Mouse (Mus musculus) midbrain, postnatal 0 days (tissue): ENCODE results near the gene Patj. TPM values are rescaled to one million over a fixed set of nuclear protein-coding genes. Genes with fewer than 3 reads are reported as not detected.

Experiments
- ATAC-seq: fragments of 200-750 bp; cut with Nextera tagmentation; 2 replicates; pipeline ENCODE4 v1.8.0; 2017; ENCODE audit warnings: moderate number of reproducible peaks, mild to moderate bottlenecking, moderate TSS enrichment, moderate library complexity; ENCODE audit not compliant: low FRiP score
- DNase-seq: peaks from one replicate; pipeline ENCODE4 v3.0.0-alpha.2; 2015; ENCODE audit warnings: low spot score
- H3K27ac ChIP-seq: fragments of 300-500 bp; sonication (generic); 2 replicates; pipeline ENCODE4 v1.5.1; 2014; ENCODE audit warnings: low read depth, mild to moderate bottlenecking, low read length, mixed read lengths
- H3K27me3 ChIP-seq: fragments of 300-500 bp; sonication (generic); 2 replicates; pipeline ENCODE4 v1.6.1; 2014; ENCODE audit warnings: low read length, control low read depth, mixed read lengths; ENCODE audit not compliant: insufficient read depth
- H3K36me3 ChIP-seq: fragments of 300-500 bp; sonication (generic); 2 replicates; pipeline ENCODE4 v1.6.1; 2014; ENCODE audit warnings: low read length, control low read depth, mixed read lengths; ENCODE audit not compliant: insufficient read depth
- H3K4me1 ChIP-seq: fragments of 300-500 bp; sonication (generic); 2 replicates; pipeline ENCODE4 v1.6.1; 2014; ENCODE audit warnings: mild to moderate bottlenecking, control low read depth, antibody characterized with exemption, low read length, mixed read lengths; ENCODE audit not compliant: insufficient read depth
- H3K4me2 ChIP-seq: fragments of 300-500 bp; sonication (generic); 2 replicates; pipeline ENCODE4 v1.6.1; 2014; ENCODE audit warnings: low read depth, mild to moderate bottlenecking, low read length, mixed read lengths; ENCODE audit not compliant: poor library complexity, severe bottlenecking
- H3K4me3 ChIP-seq: fragments of 300-500 bp; sonication (generic); 2 replicates; pipeline ENCODE4 v1.5.1; 2014; ENCODE audit warnings: low read depth, mild to moderate bottlenecking, low read length, moderate library complexity
- H3K9ac ChIP-seq: fragments of 300-500 bp; sonication (generic); replicated peaks from 2 replicates; pipeline ENCODE4 v1.6.1; 2014; ENCODE audit warnings: mild to moderate bottlenecking, low read length, moderate library complexity, mixed read lengths; ENCODE audit not compliant: poor library complexity, severe bottlenecking
- H3K9me3 ChIP-seq: fragments of 300-500 bp; sonication (generic); 2 replicates; pipeline ENCODE4 v1.6.1; 2016; ENCODE audit warnings: low read length, control low read depth
- CTCF ChIP-seq: IDR thresholded peaks from 2 replicates; pipeline ENCODE4 v1.5.1; 2016; ENCODE audit warnings: antibody characterized with exemption, mild to moderate bottlenecking
- WGBS: fragments of 180-500 bp; shearing (Covaris S2); extraction: QIAGEN DNeasy Blood & Tissue Kit; methylation state at CpG from one replicate; pipeline ENCODE4 v1.1.7; 2014; 5-methylcytosine and 5-hydroxymethylcytosine counted together
- polyA plus RNA-seq: library from polyadenylated mRNA; unstranded; fragments of >200 nt; fragmentation: Nextera tagmentation; extraction: Ambion mirVana; gene quantifications from 2 replicates; pipeline ENCODE4 v1.2.1, GENCODE M21; 2015
- total RNA-seq: library from RNA; depleted of rRNA; stranded (reverse); fragments of >200 nt; gene quantifications from 2 replicates; pipeline ENCODE4 v1.2.3, GENCODE M21; 2014

Patj gene
- total and polyA plus RNA-seq, 2 experiments from 2014 or later = 6.9 to 16.9 TPM

GRCm38 (mm10) chr4:98598546-98598971 lies 203.0 kb downstream of the Patj start:
- Histone ChIP-seq H3K4me3 (no peak overlapping the region), H3K9ac (no peak overlapping the region), H3K27ac (0 out of 2 replicates have a peak overlapping the region, but pooled peaks have one; percentile 12), H3K9me3 (no peaks in the 10 kb centered on the region), H3K36me3 (no peaks in the 10 kb centered on the region), H3K4me2 (no peak overlapping the region), H3K27me3 (no peaks in the 10 kb centered on the region), H3K4me1 (no peaks in the 10 kb centered on the region; the same call in 1 of the 2 replicates)
- 57% methylated on average over 1 of the region's 1 CpGs for WGBS
- TF ChIP-seq CTCF = no peak
- ATAC-seq (0 out of 2 replicates have a peak, but pooled peaks have one; percentile 44), DNase-seq (peak; percentile 42)

GRCm38 (mm10) chr4:98599358-98599757 lies 203.8 kb downstream of the Patj start:
- no peak for TF ChIP-seq CTCF
- no peaks in the 10 kb centered on the region for H3K9me3 ChIP-seq
- 67% methylated on average over 6 of the region's 6 CpGs for WGBS
- H3K27ac ChIP-seq = no peak overlapping the region
- ATAC-seq = no peak
- no peak for DNase-seq
- no peaks in the 10 kb centered on the region; the same call in 1 of the 2 replicates for H3K4me1 ChIP-seq
- no peak overlapping the region for H3K4me3 ChIP-seq
- no peak overlapping the region for H3K4me2 ChIP-seq
- no peaks in the 10 kb centered on the region for H3K27me3 ChIP-seq
- H3K9ac ChIP-seq = no peak overlapping the region
- no peaks in the 10 kb centered on the region for H3K36me3 ChIP-seq

DNA sequence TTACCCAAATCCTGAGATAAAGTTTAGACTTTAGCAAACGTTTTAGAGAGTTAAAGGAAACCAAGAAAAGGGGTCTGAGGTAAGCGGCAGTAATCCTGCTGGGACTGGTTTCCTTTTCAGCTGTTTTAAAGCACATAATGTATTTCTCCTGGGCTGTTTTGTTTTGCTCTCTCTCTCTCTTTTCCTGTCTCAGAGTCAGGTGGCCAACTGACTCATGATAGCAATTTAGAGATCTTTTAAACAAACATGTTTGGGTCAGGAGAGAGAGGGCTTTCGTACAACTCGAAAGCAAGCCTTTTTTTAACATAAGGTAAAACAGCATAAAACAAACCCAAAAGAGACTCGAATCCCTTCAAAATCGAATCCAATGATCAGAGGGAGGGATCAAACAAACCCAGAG lies 207.5 kb downstream of the Patj start:
- no peak for TF ChIP-seq CTCF
- no peaks in the 10 kb centered on the region; the same call in 1 of the 2 replicates for H3K4me1 ChIP-seq
- no peak overlapping the region for H3K4me2 ChIP-seq
- no peak overlapping the region for H3K9ac ChIP-seq
- H3K9me3 ChIP-seq = no peaks in the 10 kb centered on the region
- no peak overlapping the region for H3K4me3 ChIP-seq
- DNase-seq (no peak), ATAC-seq (no peak)
- 69% methylated on average over 6 of the region's 6 CpGs for WGBS
- H3K27me3 ChIP-seq = no peaks in the 10 kb centered on the region
- H3K36me3 ChIP-seq = no peaks in the 10 kb centered on the region
- H3K27ac ChIP-seq = no peak overlapping the region

- Histone ChIP-seq H3K9ac (no peak overlapping the region), H3K4me3 (no peak overlapping the region), H3K36me3 (no peaks in the 10 kb centered on the region), H3K27ac (no peak overlapping the region), H3K4me1 (no peaks in the 10 kb centered on the region), H3K27me3 (no peaks in the 10 kb centered on the region), H3K9me3 (no peaks in the 10 kb centered on the region), H3K4me2 (no peak overlapping the region)
- DNase-seq = no peak
- no peak for ATAC-seq
- WGBS = 90% methylated on average over 2 of the region's 2 CpGs
- no peak for TF ChIP-seq CTCF
Measured at GRCm38 (mm10) chr4:98610501-98610900, 214.9 kb downstream of the Patj start.

- H3K27me3 ChIP-seq = no peaks in the 10 kb centered on the region
- H3K27ac ChIP-seq = no peak overlapping the region
- no peaks in the 10 kb centered on the region for H3K4me1 ChIP-seq
- no peak for TF ChIP-seq CTCF
- no peak overlapping the region for H3K9ac ChIP-seq
- no peak overlapping the region for H3K4me3 ChIP-seq
- 85% methylated on average over 3 of the region's 3 CpGs for WGBS
- H3K4me2 ChIP-seq = no peak overlapping the region
- ATAC-seq = no peak
- H3K9me3 ChIP-seq = no peaks in the 10 kb centered on the region
- no peaks in the 10 kb centered on the region for H3K36me3 ChIP-seq
- DNase-seq = peak; percentile 24
Measured at GRCm38 (mm10) chr4:98614395-98614794, 218.8 kb downstream of the Patj start.

- H3K9me3 ChIP-seq = no peaks in the 10 kb centered on the region
- no peak for DNase-seq
- no peak overlapping the region for H3K4me2 ChIP-seq
- no peaks in the 10 kb centered on the region for H3K27me3 ChIP-seq
- no peak for ATAC-seq
- H3K9ac ChIP-seq = no peak overlapping the region
- TF ChIP-seq CTCF = no peak
- H3K27ac ChIP-seq = no peak overlapping the region
- H3K4me3 ChIP-seq = no peak overlapping the region
- WGBS = 88% methylated on average over 6 of the region's 6 CpGs
- H3K4me1 ChIP-seq = no peaks in the 10 kb centered on the region
- no peaks in the 10 kb centered on the region for H3K36me3 ChIP-seq
Measured at GRCm38 (mm10) chr4:98619199-98619598, 223.6 kb downstream of the Patj start.
